Mouse (Mus musculus) bone marrow macrophage, adult 2 months (primary cell): Measurements from ENCODE around the gene Psmd13. TPM values are rescaled to one million over a fixed set of nuclear protein-coding genes. Genes with fewer than 3 reads are reported as not detected.

ENCODE experiments used
- H3K27ac ChIP-seq: 2 replicates; pipeline ENCODE4 v1.5.1; 2012; ENCODE audit warnings: low read depth, low read length; ENCODE audit not compliant: insufficient read depth
- H3K4me1 ChIP-seq: 2 replicates; pipeline ENCODE4 v1.6.1; 2012; ENCODE audit warnings: low read length; ENCODE audit not compliant: control insufficient read depth, insufficient read depth
- H3K4me3 ChIP-seq: 2 replicates; pipeline ENCODE4 v1.5.1; 2012; ENCODE audit warnings: mild to moderate bottlenecking, low read length, moderate library complexity; ENCODE audit not compliant: insufficient read depth
- CTCF ChIP-seq: IDR thresholded peaks from 2 replicates; pipeline ENCODE4 v1.5.1; 2012; ENCODE audit warnings: low read depth, mild to moderate bottlenecking, low read length, moderate library complexity
- POLR2A ChIP-seq: IDR thresholded peaks from 2 replicates; pipeline ENCODE4 v1.6.1; 2012; ENCODE audit warnings: mild to moderate bottlenecking, low read depth, low read length, borderline replicate concordance
- polyA plus RNA-seq: library from polyadenylated mRNA; stranded (reverse); fragments of >200 nt; gene quantifications from 2 replicates; pipeline ENCODE4 v1.2.4, GENCODE M21; 2012; ENCODE audit not compliant: missing spikeins, insufficient read depth, insufficient read length

The Psmd13 gene
- polyA plus RNA-seq, 1 experiment = 120 TPM

DNA sequence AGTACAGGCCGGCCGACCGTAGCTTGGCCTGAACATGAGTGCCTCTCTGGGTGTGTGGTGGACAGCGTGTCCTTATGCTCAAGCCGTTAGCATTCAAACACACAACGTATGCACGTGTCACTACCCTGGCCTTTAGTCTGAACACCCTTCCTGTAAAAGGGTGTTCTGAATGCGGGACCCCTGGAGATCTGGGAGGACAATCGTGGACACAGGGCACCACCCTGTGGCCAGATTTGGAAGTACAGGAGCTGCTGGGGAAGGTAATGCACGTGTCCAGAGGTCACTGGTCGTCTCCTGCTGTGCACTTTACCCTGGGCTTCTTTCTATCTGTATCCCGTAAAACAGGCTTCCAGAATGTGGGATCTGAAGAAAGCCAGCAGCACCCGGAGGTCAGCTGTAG, 21.4 kb downstream of the Psmd13 start:
- Histone ChIP-seq H3K4me3 (no peak overlapping the region), H3K4me1 (no peaks in the 10 kb centered on the region), H3K27ac (no peak overlapping the region)
- TF ChIP-seq CTCF (peak; percentile 98), POLR2A (no peak)

DNA sequence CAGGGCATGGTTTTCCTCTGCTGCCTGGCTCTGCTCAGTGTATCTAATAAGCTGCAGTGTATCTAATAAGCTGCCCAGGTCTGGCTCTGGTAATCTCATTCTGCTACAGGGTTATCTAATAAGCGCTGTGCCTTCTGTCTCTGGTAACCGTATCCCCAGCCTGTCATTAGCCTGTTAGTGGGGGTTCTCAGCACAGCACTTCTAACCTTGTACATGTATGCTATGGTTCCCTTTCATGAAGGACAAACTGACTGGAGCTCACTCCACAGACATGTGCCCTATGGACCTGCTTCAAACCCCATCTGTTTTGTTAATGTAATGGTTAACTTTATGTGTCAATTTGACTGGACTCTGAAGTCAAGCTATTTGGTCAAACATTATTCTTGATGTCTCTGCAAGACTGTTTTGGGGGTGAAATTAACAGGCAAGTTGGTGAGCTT, 23.9 kb downstream of the Psmd13 start:
- Histone ChIP-seq H3K4me1 (peaks cover 3% of the 10 kb centered on the region; the same call in 1 of the 2 replicates), H3K27ac (no peak overlapping the region), H3K4me3 (no peak overlapping the region)
- TF ChIP-seq CTCF (no peak), POLR2A (no peak)

DNA sequence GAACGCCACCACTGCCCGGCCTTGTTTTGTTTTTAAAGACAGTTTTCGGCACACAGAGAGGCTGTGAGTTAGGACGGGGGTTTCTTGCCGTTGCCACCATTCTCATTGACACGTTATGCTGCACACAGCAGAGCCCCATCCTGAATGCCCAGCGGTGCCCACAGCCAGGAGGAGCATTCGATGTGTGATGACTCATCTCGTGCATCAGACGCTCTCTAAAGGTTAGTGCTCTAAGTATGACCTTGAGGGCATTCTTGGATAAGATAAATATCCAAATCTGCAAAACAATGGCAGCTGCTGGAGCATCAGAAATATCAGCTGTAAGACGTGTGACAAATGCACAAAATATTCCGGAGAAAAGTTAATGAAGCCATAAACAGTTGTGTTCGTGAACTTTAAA, 25.4 kb downstream of the Psmd13 start:
- peaks cover 3% of the 10 kb centered on the region; the same call in 1 of the 2 replicates for H3K4me1 ChIP-seq
- H3K4me3 ChIP-seq = no peak overlapping the region
- no peak overlapping the region for H3K27ac ChIP-seq
- no peak for TF ChIP-seq POLR2A
- TF ChIP-seq CTCF = no peak

DNA sequence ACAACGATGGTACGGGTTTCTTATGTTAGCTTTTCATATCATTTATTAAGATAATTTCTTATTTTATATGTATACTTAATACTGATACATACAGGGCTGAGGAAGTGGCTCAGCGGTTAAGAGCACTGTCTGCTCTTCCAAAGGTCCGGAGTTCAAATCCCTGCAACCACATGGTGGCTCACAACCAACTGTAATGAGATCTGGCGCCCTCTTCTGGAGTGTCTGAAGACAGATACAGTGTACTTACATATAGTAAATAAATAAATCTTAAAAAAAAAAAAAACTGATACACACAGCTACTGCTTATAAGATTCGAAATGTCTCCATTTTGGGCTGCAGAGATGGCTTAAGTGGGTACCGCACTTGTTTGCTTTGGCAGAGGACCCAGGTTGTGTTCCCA, 25.9 kb downstream of the Psmd13 start:
- peaks cover 7% of the 10 kb centered on the region for H3K4me1 ChIP-seq
- H3K27ac ChIP-seq = no peak overlapping the region
- H3K4me3 ChIP-seq = no peak overlapping the region
- no peak for TF ChIP-seq CTCF
- TF ChIP-seq POLR2A = no peak

DNA sequence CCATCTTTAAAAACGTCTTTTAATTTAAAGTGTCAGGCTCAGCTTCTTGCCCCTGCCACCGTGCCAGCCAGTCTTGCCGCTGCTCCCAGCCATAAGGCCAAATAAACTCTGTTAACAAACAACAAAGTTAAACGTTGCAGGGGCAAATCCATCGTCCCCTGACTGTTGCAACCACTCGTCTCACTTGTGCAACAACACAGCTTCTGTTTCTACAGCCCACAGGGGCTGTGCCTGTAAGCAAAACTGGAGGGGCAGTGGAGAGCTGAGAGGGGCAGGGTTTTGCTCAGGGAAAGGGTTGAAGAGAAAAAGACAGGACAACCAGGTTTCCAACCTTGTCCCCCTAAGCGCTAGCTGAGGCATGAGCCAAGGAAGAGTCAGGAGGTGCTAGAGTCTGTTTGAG, 26.4 kb downstream of the Psmd13 start:
- Histone ChIP-seq H3K27ac (no peak overlapping the region), H3K4me1 (peaks cover 8% of the 10 kb centered on the region), H3K4me3 (no peak overlapping the region)
- TF ChIP-seq CTCF (no peak), POLR2A (no peak)

DNA sequence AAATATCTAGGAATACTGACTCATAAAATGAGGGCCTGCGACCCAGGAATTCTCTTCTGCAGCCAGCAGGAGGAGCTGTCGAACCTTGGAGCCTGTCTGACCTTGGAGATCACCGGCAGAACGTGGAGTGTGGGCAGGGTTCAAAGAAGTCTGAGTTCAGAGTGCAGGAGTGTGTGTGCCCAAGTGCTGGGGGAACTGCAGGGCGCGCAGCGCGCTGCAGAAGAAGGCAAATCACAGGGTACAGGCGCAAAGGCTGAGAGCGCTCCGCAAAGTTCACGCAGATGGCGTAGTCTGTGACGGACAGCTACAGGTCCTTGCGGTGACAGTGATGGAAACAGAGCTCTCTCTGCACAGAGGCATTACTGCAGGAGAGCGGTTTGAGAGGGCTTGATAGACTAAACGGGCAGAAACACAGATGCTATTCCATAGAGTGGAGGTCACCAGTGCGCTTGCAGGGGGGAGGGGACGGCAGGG, 26.9 kb downstream of the Psmd13 start:
- TF ChIP-seq CTCF = peak; percentile 68
- TF ChIP-seq POLR2A = no peak
- H3K4me1 ChIP-seq = peaks cover 8% of the 10 kb centered on the region
- H3K4me3 ChIP-seq = peak overlapping the region; percentile 51
- no peak overlapping the region for H3K27ac ChIP-seq

DNA sequence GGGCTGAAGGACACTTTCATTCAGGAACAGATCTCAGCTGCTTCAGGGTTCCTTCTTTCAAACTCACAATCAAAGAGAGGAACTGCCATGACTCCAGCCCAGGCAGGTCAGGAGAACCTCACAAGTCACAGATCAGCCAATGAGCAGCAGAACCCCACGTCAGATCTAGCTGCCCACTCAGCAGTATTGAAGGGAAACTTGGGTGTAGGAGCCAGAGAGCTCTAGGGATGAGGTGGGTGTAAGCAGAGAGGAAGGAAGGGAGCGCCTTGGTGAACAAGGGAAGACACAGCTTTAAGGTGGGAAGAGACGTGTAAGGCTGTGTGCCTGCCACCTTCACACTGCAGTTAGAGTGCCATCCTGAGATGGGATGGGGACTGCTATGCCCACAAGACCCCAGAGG, 30.5 kb downstream of the Psmd13 start:
- Histone ChIP-seq H3K27ac (no peak overlapping the region), H3K4me1 (peaks cover 10% of the 10 kb centered on the region), H3K4me3 (no peak overlapping the region)
- TF ChIP-seq CTCF = no peak
- no peak for TF ChIP-seq POLR2A

DNA sequence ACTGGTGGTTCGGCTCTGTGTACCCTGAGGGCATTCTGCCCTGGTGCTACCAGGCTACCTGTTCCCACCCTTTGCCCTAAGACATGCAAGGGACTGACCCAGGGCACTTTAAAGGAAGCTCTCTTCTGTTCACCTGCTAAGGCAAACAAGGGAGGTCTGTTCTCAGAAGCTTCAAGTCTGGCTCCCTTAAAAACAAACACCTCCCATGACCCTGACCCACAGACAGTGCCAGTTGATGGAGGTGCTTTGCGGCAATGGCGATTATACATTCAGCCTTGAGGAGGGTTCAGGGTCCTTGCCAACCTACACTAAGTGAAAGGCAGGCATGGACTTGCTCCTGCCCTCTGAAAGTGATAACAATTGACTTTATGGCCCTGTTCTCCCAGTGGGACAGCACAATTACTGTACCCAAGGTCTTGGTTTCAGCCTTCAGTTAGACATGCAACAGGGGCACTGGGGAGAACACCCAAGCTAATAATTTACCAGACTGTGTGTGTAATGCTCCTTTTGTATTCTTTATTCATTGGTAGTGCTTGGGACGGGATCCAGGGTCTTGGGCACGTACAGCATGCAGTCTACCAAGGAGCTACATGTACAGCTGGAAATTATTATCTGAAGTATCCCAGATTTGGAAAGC, 31.2 kb downstream of the Psmd13 start:
- H3K4me1 ChIP-seq = peaks cover 10% of the 10 kb centered on the region
- no peak for TF ChIP-seq POLR2A
- TF ChIP-seq CTCF = no peak
- no peak overlapping the region for H3K27ac ChIP-seq
- no peak overlapping the region for H3K4me3 ChIP-seq

DNA sequence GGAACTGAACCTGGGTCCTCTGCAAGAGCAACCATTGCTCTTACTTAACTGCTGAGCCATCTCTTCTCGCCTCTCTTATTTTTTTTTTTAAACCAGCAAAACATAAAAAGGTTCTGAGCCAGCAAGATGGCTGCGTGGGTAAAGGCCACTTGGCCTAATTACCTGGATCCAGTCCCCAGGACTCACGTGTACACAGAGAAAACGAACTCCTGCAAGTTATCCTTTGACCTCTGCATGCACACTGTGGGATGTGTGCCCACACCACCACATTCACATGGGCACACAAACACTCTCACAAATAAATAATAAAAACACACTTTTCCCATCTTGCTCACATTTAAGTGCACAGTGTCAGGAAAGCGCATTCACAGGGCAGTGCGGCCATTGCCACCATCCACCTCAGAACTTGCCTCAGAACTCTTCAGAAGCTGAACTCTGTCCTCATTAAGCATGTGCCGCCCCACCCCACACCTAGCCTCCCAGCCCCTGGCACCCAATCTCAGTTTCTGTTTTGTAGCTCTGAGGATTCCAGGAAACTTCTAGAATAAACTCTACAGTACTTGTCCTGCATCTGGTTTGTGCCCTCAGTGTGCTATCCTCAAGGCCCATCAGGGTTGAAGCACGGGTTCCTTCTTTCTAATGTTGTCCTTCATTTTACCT, 32.4 kb downstream of the Psmd13 start:
- peaks cover 12% of the 10 kb centered on the region for H3K4me1 ChIP-seq
- H3K27ac ChIP-seq = no peak overlapping the region
- no peak overlapping the region for H3K4me3 ChIP-seq
- TF ChIP-seq POLR2A = no peak
- TF ChIP-seq CTCF = no peak

DNA sequence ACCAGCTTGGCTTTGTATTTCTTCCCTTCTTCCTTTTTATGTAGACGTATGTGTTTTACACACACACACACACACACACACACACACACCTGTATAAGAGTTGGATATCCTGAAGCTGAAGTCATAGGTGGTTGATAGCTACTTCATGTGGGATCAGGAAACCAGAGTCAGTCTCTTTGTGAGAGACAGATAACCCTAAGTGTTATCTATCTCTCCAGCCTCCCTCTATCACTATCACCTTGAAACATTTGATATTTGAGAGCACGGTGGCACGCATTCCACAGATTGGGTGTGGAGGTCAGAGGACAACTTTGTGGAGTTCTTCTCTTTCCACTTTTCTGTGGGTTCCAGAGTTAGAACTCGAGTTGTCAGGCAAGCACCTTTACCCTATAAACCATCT, 38.1 kb downstream of the Psmd13 start:
- H3K27ac ChIP-seq = no peak overlapping the region
- no peak for TF ChIP-seq POLR2A
- TF ChIP-seq CTCF = no peak
- H3K4me3 ChIP-seq = no peak overlapping the region
- peaks cover 5% of the 10 kb centered on the region for H3K4me1 ChIP-seq
